Mouse (Mus musculus) erythroblast, embryonic 14.5 days (primary cell): ENCODE data around the gene Cul7. TPM values are rescaled to one million over a fixed set of nuclear protein-coding genes. Genes with fewer than 3 reads are reported as not detected.

Experiments
- H3K27me3 ChIP-seq: 2 replicates; pipeline ENCODE4 v1.6.1; 2012; ENCODE audit warnings: inconsistent platforms; ENCODE audit not compliant: control insufficient read depth
- H3K36me3 ChIP-seq: 2 replicates; pipeline ENCODE4 v1.6.1; 2012; ENCODE audit warnings: mild to moderate bottlenecking, inconsistent platforms; ENCODE audit not compliant: control insufficient read depth
- H3K4me1 ChIP-seq: 2 replicates; pipeline ENCODE4 v1.6.1; 2012; ENCODE audit warnings: inconsistent platforms; ENCODE audit not compliant: control insufficient read depth
- H3K4me3 ChIP-seq: replicated peaks from 2 replicates; pipeline ENCODE3; 2012; ENCODE audit warnings: moderate library complexity, mild to moderate bottlenecking, inconsistent platforms
- H3K9me3 ChIP-seq: 2 replicates; pipeline ENCODE4 v1.6.1; 2012; ENCODE audit warnings: low read length, inconsistent platforms, mixed read lengths; ENCODE audit not compliant: control insufficient read depth
- GATA1 ChIP-seq: IDR thresholded peaks from 2 replicates; pipeline ENCODE4 v1.6.1; 2012; ENCODE audit warnings: low read length, inconsistent platforms, mixed read lengths
- TAL1 ChIP-seq: IDR thresholded peaks from 3 replicates; pipeline ENCODE4 v1.6.1; 2012; ENCODE audit warnings: low read length, inconsistent platforms, mixed read lengths
- polyA plus RNA-seq: library from polyadenylated mRNA; stranded (reverse); fragments of >175 nt; gene quantifications from 2 replicates; pipeline ENCODE4 v1.2.3, GENCODE M21; 2012

Gene Cul7
- polyA plus RNA-seq, 1 experiment = 1.3 TPM

DNA sequence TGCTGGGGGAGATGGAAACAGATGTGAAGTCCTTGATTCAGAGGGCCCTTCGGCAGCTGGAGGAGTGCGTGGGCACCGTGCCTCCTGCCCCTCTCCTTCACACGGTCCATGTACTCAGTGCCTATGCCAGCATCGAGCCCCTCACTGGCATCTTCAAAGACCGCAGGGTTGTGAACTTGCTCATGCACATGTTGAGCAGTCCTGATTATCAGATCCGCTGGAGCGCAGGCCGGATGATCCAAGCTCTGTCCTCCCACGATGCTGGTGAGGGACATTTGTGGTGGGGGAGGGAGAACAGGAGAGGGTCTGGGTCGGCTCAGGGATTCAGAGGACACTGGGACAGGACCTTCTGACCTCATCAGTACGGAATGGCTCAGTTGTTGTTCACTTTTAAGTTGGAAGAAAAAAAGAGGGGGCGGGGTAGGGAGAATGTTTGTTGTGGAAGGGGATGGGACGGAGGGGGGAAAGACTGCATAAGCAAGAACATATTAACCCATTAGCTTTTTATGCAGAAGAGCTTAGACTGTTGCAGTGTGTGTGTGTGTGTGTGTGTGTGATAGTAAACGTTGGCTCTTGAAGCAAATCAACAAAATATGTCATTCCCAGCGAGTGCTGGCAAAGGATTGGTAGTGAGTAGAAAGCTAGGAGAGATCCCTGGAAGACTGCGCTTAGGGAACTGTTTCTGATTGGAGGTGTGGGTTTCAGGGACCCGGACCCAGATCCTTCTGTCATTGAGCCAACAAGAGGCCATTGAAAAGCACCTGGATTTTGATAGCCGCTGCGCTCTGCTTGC is 1.8 kb downstream of the Cul7 start:
- Histone ChIP-seq H3K27me3 (no peaks in the 10 kb centered on the region), H3K9me3 (no peaks in the 10 kb centered on the region), H3K36me3 (peaks cover 60% of the 10 kb centered on the region), H3K4me1 (peaks cover 39% of the 10 kb centered on the region), H3K4me3 (peak overlapping the region; percentile 77)
- no peak for TF ChIP-seq GATA1
- TF ChIP-seq TAL1 = no peak

GRCm38 (mm10) chr17:46656054-46656453 is 5.9 kb downstream of the Cul7 start:
- Histone ChIP-seq H3K27me3 (no peaks in the 10 kb centered on the region), H3K4me3 (no peak overlapping the region), H3K4me1 (peaks cover 8% of the 10 kb centered on the region), H3K9me3 (no peaks in the 10 kb centered on the region), H3K36me3 (peaks cover 68% of the 10 kb centered on the region)
- TF ChIP-seq GATA1 (no peak), TAL1 (no peak)

- H3K36me3 ChIP-seq = peaks cover 86% of the 10 kb centered on the region
Measured at GRCm38 (mm10) chr17:46661351-46661750, 11.2 kb downstream of the Cul7 start.

DNA sequence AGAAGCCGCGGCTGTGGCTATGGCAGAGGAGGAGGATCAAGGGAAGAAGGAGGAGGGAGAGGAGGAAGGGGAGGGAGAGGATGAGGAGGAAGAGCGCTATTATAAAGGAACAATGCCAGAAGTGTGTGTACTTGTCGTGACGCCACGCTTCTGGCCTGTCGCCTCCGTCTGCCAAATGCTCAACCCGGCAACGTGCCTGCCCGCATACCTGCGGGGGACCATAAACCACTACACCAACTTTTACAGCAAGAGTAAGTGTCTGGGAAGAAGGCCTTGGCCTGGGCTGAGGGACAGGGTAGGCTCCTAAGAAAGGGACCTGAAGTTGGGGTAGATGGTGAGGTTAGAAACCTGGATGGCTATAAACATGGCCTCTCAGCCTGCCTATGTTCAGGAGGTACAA is 11.8 kb downstream of the Cul7 start:
- H3K9me3 ChIP-seq = no peaks in the 10 kb centered on the region
- H3K36me3 ChIP-seq = peaks cover 86% of the 10 kb centered on the region
- H3K4me3 ChIP-seq = no peak overlapping the region
- no peaks in the 10 kb centered on the region for H3K27me3 ChIP-seq
- H3K4me1 ChIP-seq = no peaks in the 10 kb centered on the region
- TF ChIP-seq TAL1 (no peak), GATA1 (no peak)

More at GRCm38 (mm10) chr17:46661351-46661750, 11.2 kb downstream of the Cul7 start:
- Histone ChIP-seq H3K9me3 (no peaks in the 10 kb centered on the region), H3K4me1 (no peaks in the 10 kb centered on the region), H3K27me3 (no peaks in the 10 kb centered on the region), H3K4me3 (no peak overlapping the region)
- no peak for TF ChIP-seq TAL1
- TF ChIP-seq GATA1 = no peak

GRCm38 (mm10) chr17:46662730-46663129 is 12.6 kb downstream of the Cul7 start:
- Histone ChIP-seq H3K9me3 (no peaks in the 10 kb centered on the region), H3K27me3 (no peaks in the 10 kb centered on the region), H3K4me1 (no peaks in the 10 kb centered on the region), H3K4me3 (no peak overlapping the region), H3K36me3 (peaks cover 86% of the 10 kb centered on the region)
- TF ChIP-seq GATA1 (no peak), TAL1 (no peak)

GRCm38 (mm10) chr17:46667712-46668111 is 17.6 kb downstream of the Cul7 start:
- no peaks in the 10 kb centered on the region for H3K9me3 ChIP-seq
- H3K4me1 ChIP-seq = peaks cover 14% of the 10 kb centered on the region
- no peaks in the 10 kb centered on the region for H3K27me3 ChIP-seq
- TF ChIP-seq TAL1 = no peak
- no peak for TF ChIP-seq GATA1
- peaks cover 80% of the 10 kb centered on the region for H3K36me3 ChIP-seq
- H3K4me3 ChIP-seq = no peak overlapping the region

DNA sequence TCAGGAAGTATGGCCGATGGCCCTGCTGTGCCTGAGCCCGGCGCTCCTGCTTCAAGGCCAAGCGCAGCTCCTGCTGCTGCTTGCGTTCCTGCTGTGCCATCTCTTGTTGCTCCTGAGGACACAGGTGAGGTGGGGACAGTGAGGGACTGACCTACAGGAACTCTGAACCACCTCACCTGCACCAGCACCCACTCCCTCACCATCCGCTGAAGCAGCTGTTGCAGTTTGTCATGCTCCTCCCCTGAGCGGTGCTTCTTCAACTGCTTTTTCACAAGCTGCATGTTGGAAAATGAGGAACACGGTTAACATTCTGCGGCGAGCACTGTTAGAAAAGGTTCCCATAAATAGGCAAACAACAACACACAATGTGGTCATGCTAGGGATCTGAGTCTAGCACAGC is 19.8 kb downstream of the Cul7 start:
- Histone ChIP-seq H3K9me3 (no peaks in the 10 kb centered on the region), H3K36me3 (peaks cover 66% of the 10 kb centered on the region), H3K4me1 (peaks cover 36% of the 10 kb centered on the region), H3K4me3 (no peak overlapping the region), H3K27me3 (no peaks in the 10 kb centered on the region)
- TF ChIP-seq TAL1 = no peak
- TF ChIP-seq GATA1 = no peak

- Histone ChIP-seq H3K9me3 (no peaks in the 10 kb centered on the region), H3K4me3 (peak within 1 kb of the TSS; percentile 94), H3K27me3 (no peaks in the 10 kb centered on the region), H3K4me1 (peaks cover 57% of the 10 kb centered on the region), H3K36me3 (peaks cover 73% of the 10 kb centered on the region)
- TF ChIP-seq GATA1 (no peak), TAL1 (no peak)
Measured at GRCm38 (mm10) chr17:46673850-46674529, 23.9 kb downstream of the Cul7 start, which contains the start of gene Rrp36. Gene Rrp36, minus strand, starts transcription at chr17:46674352.

- Histone ChIP-seq H3K9me3 (no peaks in the 10 kb centered on the region), H3K4me1 (peaks cover 64% of the 10 kb centered on the region), H3K36me3 (peaks cover 68% of the 10 kb centered on the region), H3K27me3 (no peaks in the 10 kb centered on the region), H3K4me3 (peak overlapping the region; percentile 94)
- TF ChIP-seq GATA1 (no peak), TAL1 (no peak)
Measured at GRCm38 (mm10) chr17:46674530-46675283, 24.6 kb downstream of the Cul7 start.
